Mouse (Mus musculus) lung, adult 2 months (tissue): ENCODE measurements around the gene Pex13. TPM values are rescaled to one million over a fixed set of nuclear protein-coding genes. Genes with fewer than 3 reads are reported as not detected.
"Not testable (repeated sequence)": the region's sequence is repeated elsewhere in the genome, so short reads cannot be mapped to it uniquely, and the experiment has no call there.

ENCODE experiments used
- DNase-seq: peaks from one replicate; pipeline ENCODE4 v3.0.0; 2022
- H3K4me1 ChIP-seq: fragments of 200-500 bp; 2 replicates; pipeline ENCODE4 v1.6.1; 2011; ENCODE audit warnings: low read length; ENCODE audit not compliant: control insufficient read depth, insufficient read depth
- H3K4me3 ChIP-seq: fragments of 200-500 bp; replicated peaks from 2 replicates; pipeline ENCODE3; 2011; ENCODE audit warnings: low read depth, mild to moderate bottlenecking, control low read depth, low read length; ENCODE audit errors: extremely low read depth
- CTCF ChIP-seq: fragments of 200-500 bp; IDR thresholded peaks from 2 replicates; pipeline ENCODE4 v1.5.1; 2011; ENCODE audit warnings: mild to moderate bottlenecking, low read length, control low read depth; ENCODE audit not compliant: insufficient read depth
- POLR2A ChIP-seq: fragments of 200-500 bp; IDR thresholded peaks from 2 replicates; pipeline ENCODE4 v1.6.1; 2011; ENCODE audit warnings: low read depth, mild to moderate bottlenecking, control low read depth, low read length, borderline replicate concordance; ENCODE audit errors: extremely low read depth
- WGBS: fragments of 180-500 bp; shearing (Covaris S2); methylation state at CpG from one replicate; pipeline ENCODE4 v1.1.7; 2018; 5-methylcytosine and 5-hydroxymethylcytosine counted together
- polyA plus RNA-seq: library from polyadenylated mRNA; depleted of rRNA; stranded (reverse); fragments of >200 nt; gene quantifications from 2 replicates; pipeline ENCODE4 v1.2.3, GENCODE M21; 2012

Gene Pex13
- polyA plus RNA-seq, 1 experiment = 5.1 TPM

DNA sequence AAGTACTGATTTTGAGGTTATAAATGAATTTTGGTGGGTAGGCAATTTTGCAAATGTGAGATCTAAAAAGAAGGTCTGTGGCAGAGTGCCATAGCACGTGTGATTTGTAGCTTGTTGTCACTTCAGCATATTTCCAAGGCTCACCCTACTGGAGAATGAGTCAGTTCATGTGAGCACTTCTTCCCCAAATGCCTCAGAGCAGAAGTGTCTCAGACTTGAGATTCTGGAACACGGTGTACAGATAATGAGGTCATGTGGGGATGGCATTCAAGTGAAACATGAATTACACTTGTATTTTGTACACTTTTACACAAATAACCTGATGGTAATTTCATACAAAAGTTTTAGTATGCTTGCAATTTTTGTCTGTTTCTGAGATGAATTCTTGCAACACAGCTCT lies 8.0 kb downstream of the Pex13 start:
- TF ChIP-seq POLR2A = no peak
- TF ChIP-seq CTCF = no peak
- WGBS = 59% methylated on average over 2 of the region's 2 CpGs
- DNase-seq = no peak

GRCm38 (mm10) chr11:23653666-23654065 lies 12.1 kb downstream of the Pex13 start:
- no peak for DNase-seq
- Histone ChIP-seq H3K4me3 (no peak overlapping the region), H3K4me1 (peaks cover 4% of the 10 kb centered on the region)
- no peak for TF ChIP-seq POLR2A
- TF ChIP-seq CTCF = no peak
- 74% methylated on average over 3 of the region's 3 CpGs for WGBS

More for the DNA sequence above, 8.0 kb downstream of the Pex13 start:
- Histone ChIP-seq H3K4me3 (no peak overlapping the region), H3K4me1 (peaks cover 9% of the 10 kb centered on the region)

DNA sequence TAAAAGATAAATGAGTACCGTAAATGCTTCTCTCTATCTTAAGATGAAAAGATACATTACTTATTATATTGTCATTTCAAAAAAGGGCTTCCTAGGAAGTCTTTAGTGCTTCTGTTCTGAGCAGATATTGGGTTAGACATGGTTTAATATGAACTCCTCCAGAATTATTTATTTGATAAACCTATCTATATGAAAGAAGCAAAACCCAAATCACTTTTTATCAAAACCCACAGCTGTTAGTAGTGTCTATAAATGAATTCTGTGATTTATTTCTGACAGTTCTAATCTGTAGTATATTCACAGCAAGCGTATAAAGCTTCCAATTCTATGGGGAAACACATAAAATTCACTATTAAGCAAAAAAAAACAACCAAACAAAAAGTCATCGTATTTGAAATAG lies 17.9 kb downstream of the Pex13 start:
- DNase-seq = no peak
- no peaks in the 10 kb centered on the region for H3K4me1 ChIP-seq
- 96% methylated on average over 3 of the region's 3 CpGs for WGBS
- no peak for TF ChIP-seq CTCF
- no peak for TF ChIP-seq POLR2A
- no peak overlapping the region for H3K4me3 ChIP-seq

GRCm38 (mm10) chr11:23647431-23647830 lies 18.3 kb downstream of the Pex13 start:
- no peak for TF ChIP-seq POLR2A
- no peak for TF ChIP-seq CTCF
- H3K4me1 ChIP-seq = no peaks in the 10 kb centered on the region
- no peak overlapping the region for H3K4me3 ChIP-seq
- DNase-seq = no peak

DNA sequence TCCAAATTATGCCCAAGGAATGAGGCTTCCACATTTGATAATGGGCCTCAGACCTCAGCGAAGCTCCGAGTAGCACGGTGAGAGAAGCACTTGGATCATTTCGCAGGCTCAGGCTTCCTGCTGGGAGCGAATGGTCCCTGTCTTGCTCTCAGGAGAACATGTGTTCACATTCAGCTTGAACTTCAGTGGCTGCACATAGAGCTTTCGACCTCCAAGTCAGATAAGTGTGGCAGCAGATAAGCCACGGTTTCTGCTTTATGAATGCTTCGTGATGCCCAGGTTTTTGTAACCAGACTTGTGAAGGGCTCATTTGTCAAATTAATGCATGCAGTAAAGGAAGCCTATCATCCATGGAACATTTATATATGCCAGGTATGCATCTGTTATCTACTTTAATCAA lies 31.2 kb downstream of the Pex13 start:
- 72% methylated on average over 8 of the region's 8 CpGs for WGBS
- no peak for DNase-seq
- H3K4me3 ChIP-seq = no peak overlapping the region
- no peaks in the 10 kb centered on the region; the same call in 1 of the 2 replicates for H3K4me1 ChIP-seq
- TF ChIP-seq POLR2A (no peak), CTCF (no peak)

DNA sequence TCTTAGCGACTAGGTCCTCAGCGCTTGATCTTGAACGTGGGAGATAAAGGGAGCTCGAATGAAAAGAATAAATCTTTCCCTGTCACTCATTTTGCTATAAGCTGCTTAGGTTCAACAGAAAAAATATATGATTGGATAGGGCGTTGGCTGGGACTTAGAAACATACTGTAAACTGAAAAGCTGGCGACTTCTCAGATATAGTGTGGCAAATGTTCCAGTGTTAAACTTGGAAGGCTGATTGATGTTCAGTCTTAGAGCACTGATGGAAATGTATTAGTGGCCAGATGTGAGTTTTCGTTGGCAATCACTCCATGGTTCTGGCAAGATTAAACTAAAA lies 31.9 kb downstream of the Pex13 start:
- DNase-seq = no peak
- Histone ChIP-seq H3K4me1 (no peaks in the 10 kb centered on the region; the same call in 1 of the 2 replicates), H3K4me3 (peak overlapping the region; percentile 37)
- TF ChIP-seq POLR2A (no peak), CTCF (no peak)
- WGBS = 6% methylated on average over 7 of the region's 7 CpGs

DNA sequence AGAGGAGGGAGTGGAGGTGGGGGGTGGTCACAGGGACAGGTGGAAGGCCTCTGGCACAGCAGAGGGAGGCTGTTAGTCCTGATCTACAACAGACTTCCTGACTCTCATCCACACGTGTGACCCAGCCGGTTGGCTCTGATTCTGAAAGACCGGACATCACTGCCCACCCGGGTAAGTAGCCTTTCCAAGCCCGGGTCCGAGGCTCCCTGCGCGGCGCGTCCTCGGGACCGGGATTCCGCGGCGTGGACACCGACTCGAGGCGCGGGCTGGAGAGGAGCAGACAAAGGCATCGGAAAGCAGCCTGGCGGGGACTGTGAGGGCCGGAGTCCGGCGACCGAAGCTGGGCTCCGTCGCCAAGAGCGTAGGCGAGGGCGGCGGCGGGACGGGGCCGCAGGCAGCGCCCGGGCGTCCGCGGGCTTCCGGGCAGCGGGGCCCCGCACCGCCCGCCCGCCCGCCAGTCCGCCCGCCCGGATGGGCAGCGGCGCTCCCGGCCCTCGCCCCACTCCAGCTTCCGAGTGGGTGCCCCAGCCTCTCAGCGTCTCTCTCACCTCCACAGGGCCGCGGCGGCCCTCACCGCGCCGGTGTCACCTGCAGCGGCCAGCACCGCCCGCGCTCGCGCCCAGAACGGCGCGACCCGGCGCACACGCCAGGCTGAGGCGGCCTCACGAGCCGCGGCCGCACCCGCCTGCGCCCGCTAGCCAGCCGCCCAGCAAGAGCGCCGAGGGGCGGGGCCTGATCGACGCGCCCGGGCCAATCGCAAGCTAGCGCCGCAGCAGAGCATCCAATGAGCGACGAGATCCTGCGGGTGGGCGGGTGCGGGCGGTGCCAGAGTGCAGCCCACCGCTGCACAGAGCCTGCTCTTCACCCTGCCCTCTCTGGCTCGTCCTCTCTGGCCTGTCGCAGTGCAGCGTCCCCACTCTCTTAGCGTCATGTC lies 32.5 kb downstream of the Pex13 start, which contains the start of gene 0610010F05Rik:
TSS of gene 0610010F05Rik (minus strand) at position 695 of the 934 bp plus-strand sequence.
- peak; percentile 75 for DNase-seq
- peak; percentile 60; the same call in 1 of the 2 replicates for TF ChIP-seq POLR2A
- TF ChIP-seq CTCF = no peak
- WGBS = under 1% methylated on average over 100 of the region's 103 CpGs
- H3K4me1 ChIP-seq = no peaks in the 10 kb centered on the region; the same call in 1 of the 2 replicates
- peak within 1 kb of the TSS; percentile 84 for H3K4me3 ChIP-seq

- H3K4me3 ChIP-seq = no peak overlapping the region
- no peak for TF ChIP-seq CTCF
- TF ChIP-seq POLR2A = no peak
- no peaks in the 10 kb centered on the region; the same call in 1 of the 2 replicates for H3K4me1 ChIP-seq
- DNase-seq = no peak
Observed at GRCm38 (mm10) chr11:23630664-23631063, 35.1 kb downstream of the Pex13 start.

- 77% methylated on average over 5 of the region's 5 CpGs for WGBS
- no peak for DNase-seq
- no peaks in the 10 kb centered on the region for H3K4me1 ChIP-seq
- no peak overlapping the region for H3K4me3 ChIP-seq
- no peak for TF ChIP-seq POLR2A
- no peak for TF ChIP-seq CTCF
Observed at GRCm38 (mm10) chr11:23618995-23619394, 46.8 kb downstream of the Pex13 start.

DNA sequence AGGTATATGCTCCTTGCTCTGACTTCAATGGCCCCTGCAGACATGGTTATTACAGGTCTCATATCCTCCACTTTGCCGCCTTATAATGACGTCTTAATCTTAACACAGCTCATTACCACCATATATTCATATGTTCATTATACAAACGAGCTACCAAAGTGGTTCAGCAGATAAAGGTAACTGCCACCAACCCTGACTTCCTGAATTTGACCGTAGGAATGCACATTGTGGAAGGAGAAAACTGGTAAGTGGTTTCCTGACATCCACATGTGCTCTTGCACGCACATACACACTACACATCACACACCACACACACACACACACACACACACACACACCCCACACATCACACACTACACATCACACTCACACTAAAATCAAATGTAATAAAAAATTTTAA lies 51.2 kb downstream of the Pex13 start:
- WGBS = 76% methylated on average over 5 of the region's 5 CpGs
- no peak for TF ChIP-seq POLR2A
- no peak for TF ChIP-seq CTCF
- no peak overlapping the region for H3K4me3 ChIP-seq
- DNase-seq = no peak
- H3K4me1 ChIP-seq = no peaks in the 10 kb centered on the region

DNA sequence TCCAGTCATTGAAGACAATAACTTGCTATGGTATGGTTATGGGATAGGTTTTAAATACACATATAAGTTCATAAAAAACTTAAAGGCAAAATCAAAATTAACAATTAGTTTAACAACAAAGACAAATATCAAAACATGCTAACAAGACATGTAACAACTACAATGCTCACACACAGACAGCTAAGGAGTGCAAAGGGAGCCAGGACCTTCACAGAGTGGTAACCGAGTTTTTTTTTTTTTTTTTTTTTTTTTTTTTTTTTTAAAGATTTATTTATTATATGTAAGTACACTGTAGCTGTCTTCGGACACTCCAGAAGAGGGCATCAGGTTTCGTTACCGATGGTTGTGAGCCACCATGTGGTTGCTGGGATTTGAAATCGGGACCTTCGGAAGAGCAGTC lies 58.5 kb downstream of the Pex13 start:
- not testable (repeated sequence) for DNase-seq, H3K4me3 ChIP-seq, H3K4me1 ChIP-seq
- 85% methylated on average over 6 of the region's 6 CpGs for WGBS
